Mouse (Mus musculus) left cerebral cortex, postnatal 36 days (tissue): ENCODE results near the gene Slc4a2. TPM values are rescaled to one million over a fixed set of nuclear protein-coding genes. Genes with fewer than 3 reads are reported as not detected.
A peak's percentile ranks its signal among the peaks of the same experiment; 100 is the strongest.

ENCODE experiments used
- DNase-seq, 2 experiments: peaks; one replicate each; pipeline ENCODE4 v3.0.0; 2021 to 2022; ENCODE audit warnings: low spot score in 2 of 2, mixed read lengths in 1 of 2
- intact Hi-C: fragments of 180-260 bp; cut with DNase I; formaldehyde crosslinking; loops from one replicate; pipeline ENCODE4 v1.15.1; 2025
- total RNA-seq, 2 experiments: library from RNA; stranded (reverse); gene quantifications; 2 replicates each; pipeline ENCODE4 v1.2.3; 2021

Slc4a2 gene
- total RNA-seq, 2 experiments from 2014 or later, result 36.5 to 38.6 TPM

GRCm38 (mm10) chr5:24424004-24424781 lies 556 bp downstream of the Slc4a2 start:
- DNase-seq, result no peak
- intact Hi-C loops, result no loop called here

DNA sequence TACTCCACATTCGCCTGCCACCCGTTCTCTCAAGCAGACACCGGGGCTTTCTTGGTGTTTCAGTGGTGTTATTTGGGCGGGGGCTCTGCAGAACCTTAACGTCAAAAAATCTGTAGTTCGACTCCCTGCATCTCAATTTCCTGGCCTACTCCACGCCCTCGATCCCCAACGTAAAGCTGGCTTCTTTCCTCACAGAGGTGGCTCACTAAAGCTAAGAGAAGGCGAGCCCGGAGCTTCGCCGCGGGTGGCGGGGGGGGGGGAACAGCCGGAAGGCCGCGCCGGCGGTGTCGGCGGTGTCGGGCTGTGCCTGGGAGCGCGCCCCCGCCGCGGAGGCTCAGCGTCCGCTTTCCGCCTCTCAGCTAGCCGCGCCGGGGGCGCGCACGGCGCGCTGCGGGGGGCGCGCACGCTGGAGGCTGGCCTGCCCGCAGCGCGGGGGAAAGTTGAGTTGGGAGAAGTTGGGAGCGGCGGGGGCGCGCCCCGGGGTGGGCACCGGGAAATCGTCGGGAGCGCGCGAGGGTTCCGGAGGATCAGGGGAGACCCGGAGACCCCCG lies 1.3 kb downstream of the Slc4a2 start:
- peak; percentile 69 to 80 for DNase-seq
- intact Hi-C loops, result loop anchor here (1.0 kb wide), 1 partner anchor 26 kb away; no protein-coding TSS in a partner anchor

GRCm38 (mm10) chr5:24425421-24426036 lies 1.9 kb downstream of the Slc4a2 start:
- no peak for DNase-seq
- intact Hi-C loops, result loop anchor here (1.0 kb wide), 1 partner anchor 26 kb away; no protein-coding TSS in a partner anchor

DNA sequence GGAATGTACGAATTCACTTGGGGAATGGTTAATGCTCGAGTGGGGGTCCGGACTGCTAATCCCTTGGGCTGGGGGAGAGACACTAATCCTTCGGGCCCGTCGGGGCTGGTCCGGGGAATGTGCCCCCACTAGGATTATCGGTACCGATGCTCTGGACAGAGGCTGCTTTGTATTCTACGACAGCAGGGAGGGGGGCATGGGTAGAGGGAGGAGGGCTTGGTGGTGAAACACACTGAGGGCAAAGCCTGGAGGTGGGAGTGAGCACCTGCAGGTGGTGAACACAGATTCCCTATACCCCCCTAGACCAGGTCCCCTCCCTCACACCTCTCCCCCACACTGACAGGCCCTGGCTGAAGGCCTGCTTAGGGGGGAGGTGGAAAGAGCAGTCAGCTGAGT lies 2.4 kb downstream of the Slc4a2 start:
- intact Hi-C loops, result no loop called here
- no peak for DNase-seq

- no peak for DNase-seq
- intact Hi-C loops, result no loop called here
Observed at GRCm38 (mm10) chr5:24426556-24427284, 3.1 kb downstream of the Slc4a2 start.

DNA sequence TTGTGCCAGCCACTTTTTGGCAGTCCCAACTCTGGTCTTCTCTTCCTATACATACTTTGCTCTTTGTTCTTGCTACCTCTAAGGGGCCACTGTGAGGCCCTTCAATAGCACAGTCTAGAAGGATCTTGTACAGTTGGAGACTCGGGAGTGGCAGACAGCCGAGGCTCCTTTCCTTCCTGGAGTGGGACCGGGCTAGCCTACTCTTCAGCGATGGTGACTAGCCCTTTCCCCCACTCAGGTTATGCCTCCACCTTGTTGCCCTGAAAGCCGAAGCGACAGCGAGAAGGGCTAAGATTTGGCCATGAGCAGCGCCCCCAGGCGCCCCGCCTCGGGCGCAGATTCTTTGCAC lies 3.6 kb downstream of the Slc4a2 start:
- DNase-seq, result no peak
- intact Hi-C loops, result no loop called here

- DNase-seq, result no peak
- intact Hi-C loops, result no loop called here
Observed at GRCm38 (mm10) chr5:24427981-24428402, 4.4 kb downstream of the Slc4a2 start.

- intact Hi-C loops, result no loop called here
- DNase-seq, result no peak
Observed at GRCm38 (mm10) chr5:24428596-24428995, 5.0 kb downstream of the Slc4a2 start.

DNA sequence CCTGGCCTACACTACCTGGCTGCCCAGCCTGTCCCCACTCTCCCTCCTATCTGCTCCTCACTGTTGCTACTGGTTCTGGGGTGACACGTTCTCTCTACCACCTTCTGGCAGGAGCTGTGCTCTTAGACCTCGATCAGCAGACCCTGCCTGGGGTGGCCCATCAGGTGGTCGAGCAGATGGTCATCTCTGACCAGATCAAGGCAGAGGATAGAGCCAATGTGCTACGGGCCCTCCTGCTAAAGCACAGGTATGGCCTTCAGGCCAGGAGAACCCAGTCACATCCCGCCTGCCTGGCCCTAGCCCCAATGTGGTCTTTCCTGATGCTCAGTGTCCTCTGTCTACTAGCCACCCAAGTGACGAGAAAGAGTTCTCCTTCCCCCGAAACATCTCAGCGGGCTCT lies 10.4 kb downstream of the Slc4a2 start:
- intact Hi-C loops, result no loop called here
- DNase-seq, result no peak

- intact Hi-C loops, result no loop called here
- no peak for DNase-seq
Observed at GRCm38 (mm10) chr5:24441187-24441586, 17.6 kb downstream of the Slc4a2 start.

DNA sequence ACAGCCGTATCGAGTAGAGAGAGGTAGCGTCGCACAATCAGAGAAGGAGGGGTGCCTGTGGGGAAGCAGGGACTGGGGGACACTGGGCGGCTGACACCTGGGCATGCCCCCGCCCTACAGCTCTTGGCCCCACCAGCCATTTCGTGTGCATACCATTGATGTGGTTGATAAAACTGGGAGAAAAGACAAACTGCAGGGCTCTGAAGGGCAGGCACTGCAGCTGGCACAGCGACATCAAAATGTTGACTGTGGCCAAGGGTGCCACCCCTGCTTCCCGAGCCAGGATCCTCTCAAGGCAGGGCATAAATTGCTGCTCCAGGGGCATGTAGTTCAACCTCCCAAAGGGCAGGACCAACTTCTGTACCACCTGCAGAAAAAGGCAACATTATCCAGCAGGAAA lies 18.4 kb downstream of the Slc4a2 start:
- no peak for DNase-seq
- intact Hi-C loops, result no loop called here

DNA sequence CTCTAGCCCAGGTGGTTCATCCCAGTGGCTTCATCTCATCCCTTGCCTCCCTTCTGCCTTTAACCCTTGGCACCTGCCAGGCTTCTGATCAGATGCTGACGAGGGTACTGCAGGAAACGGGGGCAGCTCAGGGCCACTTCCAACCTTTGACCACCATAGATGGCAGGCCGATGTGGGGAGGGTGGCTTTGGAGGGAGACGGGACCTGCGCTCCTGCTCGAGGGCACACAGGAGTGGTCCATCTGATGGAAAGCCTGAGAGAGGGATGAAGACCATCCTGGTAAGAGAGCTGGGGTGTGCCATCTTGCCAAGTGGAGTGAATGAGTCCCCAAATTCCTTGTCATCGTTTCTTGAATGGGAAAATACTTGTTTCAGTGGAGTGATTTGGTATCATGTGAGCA lies 19.6 kb downstream of the Slc4a2 start:
- intact Hi-C loops, result no loop called here
- DNase-seq, result no peak

DNA sequence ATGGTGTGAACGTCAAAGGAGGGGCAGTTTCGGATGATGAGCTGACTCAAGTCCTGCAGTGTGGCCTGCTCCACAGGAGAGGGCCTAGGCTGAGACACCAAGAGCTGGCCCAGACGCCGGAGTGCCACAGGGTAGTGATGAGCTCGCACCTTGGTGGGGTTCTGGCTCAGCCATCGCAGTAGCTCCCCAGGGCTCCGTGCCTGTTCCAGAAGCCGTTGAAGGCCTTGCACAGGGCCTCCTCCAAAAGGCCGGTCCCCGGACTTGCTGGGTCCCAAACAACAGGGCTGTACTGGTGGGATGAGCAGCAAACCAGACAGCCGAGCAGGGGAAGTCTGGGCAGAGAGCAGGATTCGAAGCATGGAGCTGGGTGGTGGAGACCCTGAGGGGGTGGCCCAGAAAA lies 20.3 kb downstream of the Slc4a2 start:
- no peak for DNase-seq
- intact Hi-C loops, result no loop called here

- peak; percentile 94 to 97 for DNase-seq
- intact Hi-C loops, result no loop called here
Observed at GRCm38 (mm10) chr5:24444746-24445427, 21.2 kb downstream of the Slc4a2 start, which contains the start of gene Fastk. TSS of gene Fastk (minus strand) at chr5:24445287.

DNA sequence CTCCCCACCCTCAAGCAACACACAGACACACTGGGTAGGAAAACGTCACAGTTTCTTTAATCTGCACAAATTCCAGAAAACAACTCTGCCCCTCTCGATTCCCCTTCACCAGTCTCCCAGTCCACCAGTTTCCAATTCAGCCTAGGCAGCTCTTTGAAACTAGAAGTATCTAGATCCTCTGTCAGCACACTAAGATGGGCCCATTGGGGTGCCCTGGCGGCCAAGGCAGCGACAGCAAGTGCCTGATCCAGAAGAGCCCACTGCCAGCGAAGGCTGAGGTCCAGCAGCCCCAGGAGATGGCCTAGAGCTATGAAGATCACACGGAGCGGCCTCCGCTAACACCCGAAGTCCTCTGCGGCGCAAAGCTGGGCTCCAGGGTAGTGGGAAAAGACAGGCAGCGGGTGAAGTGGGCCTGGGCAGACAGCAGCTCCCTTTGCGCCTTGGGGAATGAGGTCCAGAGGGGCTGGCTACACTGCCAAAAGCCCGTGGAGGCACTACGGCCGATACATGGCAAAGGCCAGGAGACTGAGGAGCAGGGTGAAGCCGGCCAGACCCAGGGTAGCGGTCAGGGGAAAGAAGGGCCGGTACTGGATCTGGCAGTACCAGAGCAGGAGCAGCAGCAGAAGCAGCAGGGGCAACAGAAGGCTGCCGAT lies 21.9 kb downstream of the Slc4a2 start:
- DNase-seq, result no peak
- intact Hi-C loops, result no loop called here

GRCm38 (mm10) chr5:24446630-24447029 lies 23.0 kb downstream of the Slc4a2 start:
- DNase-seq, result no peak
- intact Hi-C loops, result no loop called here

GRCm38 (mm10) chr5:24447624-24448298 lies 24.1 kb downstream of the Slc4a2 start, which contains the start of gene Tmub1:
TSS of gene Tmub1 (minus strand) at chr5:24447854.
- DNase-seq, result peak; percentile 87 to 90
- intact Hi-C loops, result loop anchor here (1.0 kb wide), 1 partner anchor 24 kb away; the partner anchor contains the start of genes Cdk5 and Slc4a2

- intact Hi-C loops, result loop anchor here (1.0 kb wide), 1 partner anchor 26 kb away; no protein-coding TSS in a partner anchor
- peak; percentile 84 to 91 for DNase-seq
Observed at GRCm38 (mm10) chr5:24451264-24452029, 27.8 kb downstream of the Slc4a2 start.
